Mouse (Mus musculus): ENCODE data around the gene Dpp3.
"Not testable (repeated sequence)": the region's sequence is repeated elsewhere in the genome, so short reads cannot be mapped to it uniquely, and the experiment has no call there.

Dpp3 gene

GRCm38 (mm10) chr19:4896780-4897520 lies 31.1 kb downstream of the Dpp3 start:
- DNase-seq (ENCODE audit: low read depth, low spot score) = no peak

- DNase-seq (ENCODE audit: low read depth, low spot score) = no peak
Observed at GRCm38 (mm10) chr19:4891798-4892197, 36.3 kb downstream of the Dpp3 start.

- no peak for DNase-seq (ENCODE audit: low read depth, low spot score)
Observed at GRCm38 (mm10) chr19:4889791-4890190, 38.3 kb downstream of the Dpp3 start.

GRCm38 (mm10) chr19:4883961-4884360 lies 44.1 kb downstream of the Dpp3 start:
- DNase-seq (ENCODE audit: low read depth, low spot score) = no peak

- DNase-seq (ENCODE audit: low read depth, low spot score) = no peak
Observed at GRCm38 (mm10) chr19:4879324-4879703, 48.8 kb downstream of the Dpp3 start.

GRCm38 (mm10) chr19:4878405-4879323 lies 49.4 kb downstream of the Dpp3 start, which contains the start of gene Zdhhc24:
Gene Zdhhc24, plus strand, starts transcription at chr19:4878668.
- DNase-seq (ENCODE audit: low read depth, low spot score) = peak; percentile 97

- DNase-seq (ENCODE audit: low read depth, low spot score) = no peak
Observed at GRCm38 (mm10) chr19:4877785-4878184, 50.3 kb downstream of the Dpp3 start, which contains the start of gene Actn3. Gene Actn3, minus strand, starts transcription at chr19:4877909.

GRCm38 (mm10) chr19:4876755-4877154 lies 51.3 kb downstream of the Dpp3 start:
- DNase-seq (ENCODE audit: low read depth, low spot score) = no peak

GRCm38 (mm10) chr19:4876241-4876640 lies 51.8 kb downstream of the Dpp3 start:
- no peak for DNase-seq (ENCODE audit: low read depth, low spot score)

- not testable (repeated sequence) for DNase-seq (ENCODE audit: low read depth, low spot score)
Observed at GRCm38 (mm10) chr19:4874613-4875012, 53.5 kb downstream of the Dpp3 start.

- DNase-seq (ENCODE audit: low read depth, low spot score) = no peak
Observed at GRCm38 (mm10) chr19:4865147-4865546, 62.9 kb downstream of the Dpp3 start.

GRCm38 (mm10) chr19:4863048-4863447 lies 65.0 kb downstream of the Dpp3 start:
- peak; percentile 41 for DNase-seq (ENCODE audit: low read depth, low spot score)

GRCm38 (mm10) chr19:4859081-4859480 lies 69.0 kb downstream of the Dpp3 start:
- DNase-seq (ENCODE audit: low read depth, low spot score) = no peak
